Mouse (Mus musculus) intestine, postnatal 0 days (tissue): ENCODE measurements at regions not wholly inside any gene's neighbourhood (a gene's known extent, or its start where the extent isn't known, plus 50 kb on each side); places are given as distances from the start of the nearest gene placed in this dataset.

Experiments
- ATAC-seq: fragments of 200-750 bp; cut with Nextera tagmentation; 2 replicates; pipeline ENCODE4 v1.8.0; 2017; ENCODE audit warnings: mild to moderate bottlenecking, moderate TSS enrichment, moderate library complexity
- H3K27ac ChIP-seq: fragments of 300-500 bp; sonication (generic); 2 replicates; pipeline ENCODE4 v1.5.1; 2014; ENCODE audit warnings: mild to moderate bottlenecking, low read depth, low read length, moderate library complexity
- H3K27me3 ChIP-seq: fragments of 300-500 bp; sonication (generic); replicated peaks from 2 replicates; pipeline ENCODE4 v1.6.1; 2014; ENCODE audit warnings: low read length, mixed read lengths; ENCODE audit not compliant: control insufficient read depth, insufficient read depth
- H3K36me3 ChIP-seq: fragments of 300-500 bp; sonication (generic); 2 replicates; pipeline ENCODE4 v1.6.1; 2014; ENCODE audit warnings: mild to moderate bottlenecking, moderate library complexity; ENCODE audit not compliant: control insufficient read depth, insufficient read depth
- H3K4me1 ChIP-seq: fragments of 300-500 bp; sonication (generic); replicated peaks from 2 replicates; pipeline ENCODE4 v1.6.1; 2014; ENCODE audit warnings: antibody characterized with exemption, low read length, mixed read lengths; ENCODE audit not compliant: control insufficient read depth, insufficient read depth
- H3K4me2 ChIP-seq: fragments of 300-500 bp; sonication (generic); replicated peaks from 2 replicates; pipeline ENCODE4 v1.6.1; 2014; ENCODE audit warnings: low read depth, mild to moderate bottlenecking, moderate library complexity
- H3K4me3 ChIP-seq: fragments of 300-500 bp; sonication (generic); 2 replicates; pipeline ENCODE4 v1.5.1; 2014; ENCODE audit warnings: low read depth, low read length
- H3K9ac ChIP-seq: fragments of 300-500 bp; sonication (generic); 2 replicates; pipeline ENCODE4 v1.6.1; 2014; ENCODE audit warnings: mild to moderate bottlenecking, low read depth, low read length
- H3K9me3 ChIP-seq: fragments of 300-500 bp; sonication (generic); 2 replicates; pipeline ENCODE4 v1.6.1; 2016; ENCODE audit warnings: mixed run types; ENCODE audit not compliant: control insufficient read depth
- CTCF ChIP-seq: sonication (generic); IDR thresholded peaks from 2 replicates; pipeline ENCODE4 v1.5.1; 2016; ENCODE audit warnings: low read depth, mild to moderate bottlenecking, control low read depth, antibody characterized with exemption, moderate library complexity
- WGBS: fragments of 180-500 bp; shearing (Covaris S2); extraction: QIAGEN DNeasy Blood & Tissue Kit; methylation state at CpG from one replicate; pipeline ENCODE4 v1.1.7; 2014; 5-methylcytosine and 5-hydroxymethylcytosine counted together

DNA sequence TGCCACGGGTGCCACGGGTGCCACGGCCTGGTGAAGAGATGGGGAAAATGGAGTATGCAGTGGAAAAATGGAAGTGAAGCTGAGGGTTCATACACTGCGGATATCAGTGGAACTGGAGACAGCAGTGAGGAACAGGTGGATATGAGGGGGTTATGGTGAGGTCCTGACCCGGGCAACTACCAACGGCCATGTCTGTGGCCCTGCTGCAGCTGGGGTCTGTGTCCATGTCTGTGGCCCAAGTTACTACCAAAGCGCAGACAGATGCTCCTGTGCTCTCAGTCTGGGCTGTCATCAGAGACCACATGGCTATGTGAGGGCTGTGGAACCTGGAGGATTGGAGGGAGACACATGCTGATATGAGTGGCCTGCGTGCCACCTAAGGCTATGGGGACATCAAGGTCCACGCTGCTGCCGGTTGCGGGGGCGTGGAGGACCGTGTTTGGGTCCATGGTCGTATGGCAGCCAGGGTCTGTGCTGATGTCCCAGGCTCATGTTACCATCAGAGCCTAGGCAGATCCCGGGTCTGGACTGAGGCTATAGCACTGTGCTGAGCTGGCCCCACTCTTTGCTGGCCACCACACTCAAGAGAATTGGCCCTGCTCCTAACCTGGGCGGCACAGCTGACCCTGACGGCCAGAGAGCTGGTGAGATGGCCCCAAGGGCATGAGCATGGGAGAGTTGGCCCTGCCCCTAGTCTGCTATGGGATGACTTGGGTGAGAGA is 128.6 kb downstream of the Map3k7 start:
- Histone ChIP-seq H3K4me2 (no peak overlapping the region), H3K9me3 (no peaks in the 10 kb centered on the region), H3K27ac (no peak overlapping the region), H3K4me1 (no peaks in the 10 kb centered on the region), H3K27me3 (no peaks in the 10 kb centered on the region), H3K36me3 (no peaks in the 10 kb centered on the region), H3K9ac (no peak overlapping the region), H3K4me3 (no peak overlapping the region)
- WGBS, result 94% methylated on average over 17 of the region's 17 CpGs
- ATAC-seq, result no peak
- no peak for TF ChIP-seq CTCF

DNA sequence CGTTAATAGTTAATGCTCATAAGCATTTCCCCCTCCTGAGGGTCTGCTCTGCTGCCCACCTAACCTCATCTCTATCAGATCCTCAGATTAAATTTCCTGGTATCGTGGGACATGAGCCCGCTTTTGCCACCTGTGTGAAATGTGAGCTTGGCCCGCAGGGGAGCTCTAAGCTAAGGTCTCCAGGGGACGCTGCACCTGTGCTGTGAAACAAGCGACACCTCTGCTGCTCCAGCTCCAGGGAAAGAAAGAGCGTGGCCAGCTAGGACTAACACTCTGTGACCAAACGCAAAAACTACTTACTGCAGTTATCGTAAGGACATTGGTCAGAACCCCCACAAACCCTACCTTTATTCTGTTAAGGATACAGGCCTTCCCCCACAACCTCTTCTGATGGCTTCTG is 134.3 kb downstream of the Map3k7 start:
- Histone ChIP-seq H3K27ac (no peak overlapping the region), H3K4me1 (no peaks in the 10 kb centered on the region; the same call in 1 of the 2 replicates), H3K27me3 (no peaks in the 10 kb centered on the region), H3K9me3 (no peaks in the 10 kb centered on the region), H3K36me3 (no peaks in the 10 kb centered on the region), H3K9ac (no peak overlapping the region), H3K4me3 (no peak overlapping the region), H3K4me2 (no peak overlapping the region)
- no peak for ATAC-seq
- TF ChIP-seq CTCF, result no peak
- WGBS, result 75% methylated on average over 9 of the region's 9 CpGs

- peak; percentile 95 for ATAC-seq
- Histone ChIP-seq H3K27ac (peak overlapping the region; percentile 35; the same call in 1 of the 2 replicates), H3K36me3 (no peaks in the 10 kb centered on the region), H3K4me1 (no peaks in the 10 kb centered on the region; the same call in 1 of the 2 replicates), H3K4me2 (0 out of 2 replicates have a peak overlapping the region, but pooled peaks have one; percentile 13), H3K27me3 (no peaks in the 10 kb centered on the region), H3K9me3 (no peaks in the 10 kb centered on the region), H3K9ac (no peak overlapping the region), H3K4me3 (no peak overlapping the region)
- WGBS, result 10% methylated on average over 5 of the region's 5 CpGs
- TF ChIP-seq CTCF, result no peak
Measured at GRCm38 (mm10) chr4:32101002-32101401, 137.1 kb downstream of the Map3k7 start.

- no peaks in the 10 kb centered on the region for H3K36me3 ChIP-seq
- no peaks in the 10 kb centered on the region for H3K27me3 ChIP-seq
- 51% methylated on average over 5 of the region's 5 CpGs for WGBS
- H3K9ac ChIP-seq, result no peak overlapping the region
- H3K4me2 ChIP-seq, result no peak overlapping the region
- TF ChIP-seq CTCF, result no peak
- no peaks in the 10 kb centered on the region; the same call in 1 of the 2 replicates for H3K4me1 ChIP-seq
- H3K9me3 ChIP-seq, result no peaks in the 10 kb centered on the region
- H3K4me3 ChIP-seq, result no peak overlapping the region
- ATAC-seq, result no peak
- no peak overlapping the region for H3K27ac ChIP-seq
Measured at GRCm38 (mm10) chr4:32106664-32107171, 131.9 kb upstream of the Bach2 start.

DNA sequence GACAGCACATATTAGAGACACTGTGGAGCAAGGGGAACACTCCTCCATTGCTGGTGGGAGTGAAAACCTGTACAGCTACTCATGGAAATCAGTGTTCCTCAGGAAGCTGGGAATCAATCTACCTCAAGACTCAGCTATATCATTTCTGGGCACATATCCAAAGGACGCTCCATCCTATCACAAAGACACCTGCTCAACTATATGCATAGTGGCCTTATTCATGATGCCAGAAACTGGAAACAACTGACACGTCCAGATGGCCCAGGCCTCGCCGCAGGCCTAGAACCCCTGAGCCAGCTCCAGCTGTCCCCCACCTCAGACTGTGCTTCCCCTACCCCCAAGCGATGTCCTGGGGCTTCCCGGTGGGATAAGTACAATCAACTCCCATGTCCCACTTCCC is 116.3 kb upstream of the Bach2 start:
- H3K9ac ChIP-seq, result no peak overlapping the region
- no peak overlapping the region for H3K4me3 ChIP-seq
- H3K27me3 ChIP-seq, result no peaks in the 10 kb centered on the region
- ATAC-seq, result no peak
- H3K4me2 ChIP-seq, result no peak overlapping the region
- WGBS, result 91% methylated on average over 6 of the region's 6 CpGs
- no peak overlapping the region for H3K27ac ChIP-seq
- no peak for TF ChIP-seq CTCF
- H3K4me1 ChIP-seq, result no peaks in the 10 kb centered on the region
- no peaks in the 10 kb centered on the region for H3K9me3 ChIP-seq
- H3K36me3 ChIP-seq, result no peaks in the 10 kb centered on the region

DNA sequence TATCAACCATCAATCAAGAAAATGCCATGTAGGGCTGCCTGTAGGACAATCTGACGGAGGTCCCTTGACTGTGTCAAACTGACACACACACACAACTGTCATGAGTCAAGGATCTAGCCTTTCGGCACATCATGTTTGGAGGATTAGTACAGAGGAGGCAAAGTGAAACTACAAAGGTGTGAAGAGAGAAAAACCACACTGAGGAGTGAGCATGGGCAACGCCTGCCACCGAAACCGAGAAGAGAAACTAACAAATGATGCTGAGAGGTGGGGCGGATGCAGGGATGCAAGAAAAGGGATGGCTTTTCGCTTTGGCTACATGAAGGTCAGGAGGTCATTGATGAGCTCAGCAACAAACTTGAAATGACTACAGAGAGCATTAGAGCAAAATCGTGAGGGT is 111.8 kb upstream of the Bach2 start:
- no peaks in the 10 kb centered on the region for H3K4me1 ChIP-seq
- no peak overlapping the region for H3K4me3 ChIP-seq
- H3K27me3 ChIP-seq, result no peaks in the 10 kb centered on the region
- no peak overlapping the region for H3K9ac ChIP-seq
- TF ChIP-seq CTCF, result no peak
- 89% methylated on average over 8 of the region's 8 CpGs for WGBS
- no peak overlapping the region for H3K4me2 ChIP-seq
- H3K9me3 ChIP-seq, result no peaks in the 10 kb centered on the region
- no peak overlapping the region for H3K27ac ChIP-seq
- H3K36me3 ChIP-seq, result no peaks in the 10 kb centered on the region
- ATAC-seq, result no peak
